Mouse (Mus musculus): ENCODE data around the gene Cplx3. TPM values are rescaled to one million over a fixed set of nuclear protein-coding genes. Genes with fewer than 3 reads are reported as not detected.

Cplx3 gene
- polyA plus RNA-seq, 1 experiment = 1.1 TPM

- H3K4me3 ChIP-seq (replicated peaks) = peak overlapping the region; percentile 28
Observed at GRCm38 (mm10) chr9:57625674-57626500, 19.8 kb upstream of the Cplx3 start.

GRCm38 (mm10) chr9:57624295-57624694, 18.2 kb upstream of the Cplx3 start:
- H3K4me1 ChIP-seq = peaks cover 72% of the 10 kb centered on the region
- peaks cover 78% of the 10 kb centered on the region for H3K36me3 ChIP-seq (replicated peaks; ENCODE audit: low read length)
- peaks cover 9% of the 10 kb centered on the region; the same call in 1 of the 2 replicates for H3K9me3 ChIP-seq
- H3K4me3 ChIP-seq (replicated peaks) = no peak overlapping the region
- TF ChIP-seq FLI1 (IDR thresholded peaks at IDR 0.05; ENCODE audit: low read length) = no peak
- no peak for TF ChIP-seq GATA1 (IDR thresholded peaks at IDR 0.05; ENCODE audit: borderline replicate concordance, low read length)
- no peaks in the 10 kb centered on the region for H3K27me3 ChIP-seq (replicated peaks)

More at GRCm38 (mm10) chr9:57625674-57626500, 19.8 kb upstream of the Cplx3 start:
- H3K36me3 ChIP-seq (replicated peaks; ENCODE audit: low read length) = peaks cover 82% of the 10 kb centered on the region
- TF ChIP-seq GATA1 (IDR thresholded peaks at IDR 0.05; ENCODE audit: borderline replicate concordance, low read length) = no peak
- no peak for TF ChIP-seq FLI1 (IDR thresholded peaks at IDR 0.05; ENCODE audit: low read length)
- peaks cover 74% of the 10 kb centered on the region for H3K4me1 ChIP-seq
- H3K9me3 ChIP-seq = peaks cover 9% of the 10 kb centered on the region; the same call in 1 of the 2 replicates
- no peaks in the 10 kb centered on the region for H3K27me3 ChIP-seq (replicated peaks)

GRCm38 (mm10) chr9:57620674-57621073, 14.6 kb upstream of the Cplx3 start, which contains the start of gene Lman1l:
TSS of gene Lman1l (minus strand) at chr9:57620774.
- peaks cover 9% of the 10 kb centered on the region; the same call in 1 of the 2 replicates for H3K9me3 ChIP-seq
- no peak for TF ChIP-seq FLI1 (IDR thresholded peaks at IDR 0.05; ENCODE audit: low read length)
- no peak for TF ChIP-seq GATA1 (IDR thresholded peaks at IDR 0.05; ENCODE audit: borderline replicate concordance, low read length)
- H3K36me3 ChIP-seq (replicated peaks; ENCODE audit: low read length) = peaks cover 42% of the 10 kb centered on the region
- peaks cover 74% of the 10 kb centered on the region for H3K4me1 ChIP-seq
- peaks cover 2% of the 10 kb centered on the region for H3K27me3 ChIP-seq (replicated peaks)
- H3K4me3 ChIP-seq (replicated peaks) = no peak within 1 kb of the TSS

- Histone ChIP-seq H3K9me3 (peaks cover 7% of the 10 kb centered on the region; the same call in 1 of the 2 replicates), H3K27me3 (replicated peaks) (peaks cover 8% of the 10 kb centered on the region), H3K4me1 (peaks cover 78% of the 10 kb centered on the region), H3K4me3 (replicated peaks) (peak overlapping the region; percentile 46), H3K36me3 (replicated peaks; ENCODE audit: low read length) (peaks cover 24% of the 10 kb centered on the region)
- TF ChIP-seq FLI1 (IDR thresholded peaks at IDR 0.05; ENCODE audit: low read length) (no peak), GATA1 (IDR thresholded peaks at IDR 0.05; ENCODE audit: borderline replicate concordance, low read length) (no peak)
Observed at GRCm38 (mm10) chr9:57618854-57619253, 12.8 kb upstream of the Cplx3 start.

- H3K4me1 ChIP-seq = peaks cover 82% of the 10 kb centered on the region
- H3K27me3 ChIP-seq (replicated peaks) = peaks cover 15% of the 10 kb centered on the region
- no peak for TF ChIP-seq GATA1 (IDR thresholded peaks at IDR 0.05; ENCODE audit: borderline replicate concordance, low read length)
- TF ChIP-seq FLI1 (IDR thresholded peaks at IDR 0.05; ENCODE audit: low read length) = no peak
- peak overlapping the region; percentile 81 for H3K4me3 ChIP-seq (replicated peaks)
- no peaks in the 10 kb centered on the region for H3K9me3 ChIP-seq
- peaks cover 14% of the 10 kb centered on the region for H3K36me3 ChIP-seq (replicated peaks; ENCODE audit: low read length)
Observed at GRCm38 (mm10) chr9:57617556-57618169, 11.6 kb upstream of the Cplx3 start.

GRCm38 (mm10) chr9:57614786-57615185, 8.7 kb upstream of the Cplx3 start:
- Histone ChIP-seq H3K4me1 (peaks cover 94% of the 10 kb centered on the region), H3K9me3 (no peaks in the 10 kb centered on the region), H3K27me3 (replicated peaks) (peaks cover 37% of the 10 kb centered on the region), H3K4me3 (replicated peaks) (no peak overlapping the region), H3K36me3 (replicated peaks; ENCODE audit: low read length) (peaks cover 1% of the 10 kb centered on the region)
- no peak for TF ChIP-seq GATA1 (IDR thresholded peaks at IDR 0.05; ENCODE audit: borderline replicate concordance, low read length)
- no peak for TF ChIP-seq FLI1 (IDR thresholded peaks at IDR 0.05; ENCODE audit: low read length)

GRCm38 (mm10) chr9:57613975-57614374, 7.9 kb upstream of the Cplx3 start:
- TF ChIP-seq FLI1 (IDR thresholded peaks at IDR 0.05; ENCODE audit: low read length) (no peak), GATA1 (IDR thresholded peaks at IDR 0.05; ENCODE audit: borderline replicate concordance, low read length) (no peak)
- Histone ChIP-seq H3K4me1 (peaks cover 95% of the 10 kb centered on the region), H3K36me3 (replicated peaks; ENCODE audit: low read length) (no peaks in the 10 kb centered on the region), H3K4me3 (replicated peaks) (no peak overlapping the region), H3K9me3 (no peaks in the 10 kb centered on the region), H3K27me3 (replicated peaks) (peaks cover 43% of the 10 kb centered on the region)

GRCm38 (mm10) chr9:57612587-57612986, 6.5 kb upstream of the Cplx3 start:
- H3K36me3 ChIP-seq (replicated peaks; ENCODE audit: low read length) = no peaks in the 10 kb centered on the region
- peaks cover 54% of the 10 kb centered on the region for H3K27me3 ChIP-seq (replicated peaks)

GRCm38 (mm10) chr9:57610359-57610826, 4.3 kb upstream of the Cplx3 start:
- Histone ChIP-seq H3K9me3 (no peaks in the 10 kb centered on the region), H3K4me1 (peaks cover 66% of the 10 kb centered on the region), H3K36me3 (replicated peaks; ENCODE audit: low read length) (no peaks in the 10 kb centered on the region), H3K4me3 (replicated peaks) (no peak overlapping the region), H3K27me3 (replicated peaks) (peaks cover 70% of the 10 kb centered on the region)
- TF ChIP-seq FLI1 (IDR thresholded peaks at IDR 0.05; ENCODE audit: low read length) (no peak), GATA1 (IDR thresholded peaks at IDR 0.05; ENCODE audit: borderline replicate concordance, low read length) (no peak)

More at GRCm38 (mm10) chr9:57612587-57612986, 6.5 kb upstream of the Cplx3 start:
- TF ChIP-seq FLI1 (IDR thresholded peaks at IDR 0.05; ENCODE audit: low read length) = no peak
- TF ChIP-seq GATA1 (IDR thresholded peaks at IDR 0.05; ENCODE audit: borderline replicate concordance, low read length) = no peak
- H3K4me3 ChIP-seq (replicated peaks) = no peak overlapping the region
- no peaks in the 10 kb centered on the region for H3K9me3 ChIP-seq
- peaks cover 81% of the 10 kb centered on the region for H3K4me1 ChIP-seq

Data from megakaryocyte, embryonic 14.5 days (primary cell).